ENCODE assay signal across 8 mouse cellular contexts in genomic region chr5:44414441-44414840, GRCm38 (mm10).
DNase-seq lines count a peak whose midpoint lies in the region; ATAC-seq lines count a peak whose summit lies in the region.

No protein-coding gene starts in this region.

- 0 out of 2 replicates have a peak, but pooled peaks have one; percentile 28 for ATAC-seq in midbrain, embryonic 16.5 days
- ATAC-seq in midbrain, embryonic 13.5 days: no peak
- no peak for ATAC-seq in granulocyte monocyte progenitor cell, adult 5-6 weeks (replicated peaks; ENCODE audit: poor library complexity, severe bottlenecking)

- WGBS in midbrain, embryonic 16.5 days: 37% methylated on average over 7 of the region's 7 CpGs
- 54% methylated on average over 7 of the region's 7 CpGs for WGBS in midbrain, embryonic 13.5 days

- intact Hi-C loops in heart, postnatal 25 days (cut with DNase I): no loop called here

- H3K4me3 ChIP-seq in midbrain, embryonic 16.5 days (ENCODE audit: low read depth, low read length): no peak overlapping the region
- no peak overlapping the region for H3K4me3 ChIP-seq in midbrain, embryonic 13.5 days (replicated peaks)

- DNase-seq in fibroblast of lung, adult 2 months (ENCODE audit: low read depth): peak; percentile 70
- DNase-seq in heart, postnatal 25 days (ENCODE audit: low spot score): peak; percentile 66
- peak; percentile 92 for DNase-seq in left cerebral cortex, adult 18-20 months (ENCODE audit: low spot score in 2 of 2)
- DNase-seq in retina, embryonic 14.5 days (ENCODE audit: low spot score): peak; percentile 41
- DNase-seq in spleen, postnatal 36 days (ENCODE audit: low spot score in 2 of 2): no peak

- H3K27ac ChIP-seq in midbrain, embryonic 16.5 days (ENCODE audit: low read length): no peak overlapping the region
- no peak overlapping the region for H3K27ac ChIP-seq in midbrain, embryonic 13.5 days

- H3K9me3 ChIP-seq in midbrain, embryonic 16.5 days (replicated peaks; ENCODE audit: control insufficient read depth, low read length, poor library complexity, severe bottlenecking): no peaks in the 10 kb centered on the region
- H3K9me3 ChIP-seq in midbrain, embryonic 13.5 days: no peaks in the 10 kb centered on the region

- H3K27me3 ChIP-seq in midbrain, embryonic 16.5 days (ENCODE audit: control insufficient read depth, insufficient read depth, low read depth, low read length): no peaks in the 10 kb centered on the region
- H3K27me3 ChIP-seq in midbrain, embryonic 13.5 days: no peaks in the 10 kb centered on the region

- no peak overlapping the region for H3K4me2 ChIP-seq in midbrain, embryonic 16.5 days (ENCODE audit: low read length)
- H3K4me2 ChIP-seq in midbrain, embryonic 13.5 days (replicated peaks): no peak overlapping the region

- no peaks in the 10 kb centered on the region for H3K36me3 ChIP-seq in midbrain, embryonic 16.5 days (ENCODE audit: control insufficient read depth, insufficient read depth, low read length)
- no peaks in the 10 kb centered on the region for H3K36me3 ChIP-seq in midbrain, embryonic 13.5 days

- no peak overlapping the region for H3K9ac ChIP-seq in midbrain, embryonic 16.5 days (ENCODE audit: low read depth, low read length)
- no peak overlapping the region for H3K9ac ChIP-seq in midbrain, embryonic 13.5 days (replicated peaks)

- H3K4me1 ChIP-seq in midbrain, embryonic 16.5 days (ENCODE audit: control insufficient read depth, insufficient read depth, low read length): peaks cover 2% of the 10 kb centered on the region; the same call in 1 of the 2 replicates
- no peaks in the 10 kb centered on the region for H3K4me1 ChIP-seq in midbrain, embryonic 13.5 days (replicated peaks)

Comparison
In these comparisons a context has a peak if more than half of its experiments do, and no peak if none do; other contexts are left out.
1. DNase-seq: peak in fibroblast of lung, adult 2 months (single experiment), heart, postnatal 25 days (single experiment), left cerebral cortex, adult 18-20 months (2 of 2) and retina, embryonic 14.5 days (single experiment); none in spleen, postnatal 36 days (0 of 2).